Mouse (Mus musculus): Measurements from ENCODE around the gene Pm20d1. TPM values are rescaled to one million over a fixed set of nuclear protein-coding genes. Genes with fewer than 3 reads are reported as not detected.

Pm20d1 gene
- polyA plus RNA-seq, 2 experiments: 2.0 to 3.4 TPM

DNA sequence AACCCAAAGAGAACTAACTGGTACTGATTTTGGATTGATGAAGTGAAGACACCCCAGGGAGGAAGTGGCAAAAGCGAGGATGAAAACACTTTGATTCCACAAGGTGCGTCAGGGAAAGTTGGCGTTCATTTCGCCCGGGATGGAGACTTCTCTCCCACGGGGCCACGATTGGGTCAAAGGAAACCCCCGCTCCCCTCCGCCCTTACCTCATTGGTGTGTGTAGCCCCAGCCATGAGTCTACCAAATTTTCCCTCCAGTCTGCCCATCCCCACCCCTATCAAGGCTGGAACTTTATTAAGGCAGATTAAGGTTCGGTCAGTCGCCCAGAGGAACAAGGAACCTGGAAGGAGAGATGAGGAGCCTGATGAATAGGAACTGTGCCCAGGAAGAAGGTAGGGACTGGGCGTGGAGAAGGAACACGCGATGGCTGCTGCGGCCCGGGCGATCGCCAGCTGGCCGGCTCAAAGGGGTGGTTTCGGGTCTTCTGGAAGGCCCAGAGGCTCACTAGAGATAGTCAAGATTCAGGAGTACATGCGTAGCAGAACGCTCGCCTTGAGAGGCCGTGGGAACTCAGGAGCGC, 30.1 kb downstream of the Pm20d1 start, which contains the start of gene Slc41a1:
Gene Slc41a1, plus strand, starts transcription at position 287 of the 580 bp plus-strand sequence.
- ATAC-seq (ENCODE audit: insufficient read depth) (peak; percentile 35; the same call in 1 of the 2 replicates), DNase-seq (ENCODE audit: low read depth in 3 of 3, low spot score in 3 of 3) (peak in 1 of 3 experiments; percentile 2)
- TF ChIP-seq EP300 (IDR thresholded peaks at IDR 0.05; ENCODE audit: low read depth) (no peak), CTCF (IDR thresholded peaks at IDR 0.05; ENCODE audit: low read depth) (no peak)
- no peaks in the 10 kb centered on the region for H3K27me3 ChIP-seq (ENCODE audit: control insufficient read depth, insufficient read depth, low read length)
- H3K4me2 ChIP-seq (ENCODE audit: low read depth): peak within 1 kb of the TSS; percentile 97
- H3K4me3 ChIP-seq (ENCODE audit: insufficient read depth in 1 of 2, low read depth in 2 of 2, low read length in 2 of 2): peak within 1 kb of the TSS; percentile 72 to 80
- WGBS (ENCODE audit: insufficient replicate concordance): 3% methylated on average over 25 of the region's 25 CpGs
- H3K9ac ChIP-seq (replicated peaks): peak within 1 kb of the TSS; percentile 67
- H3K36me3 ChIP-seq (replicated peaks; ENCODE audit: control insufficient read depth, insufficient read depth, low read depth): no peaks in the 10 kb centered on the region
- no peak within 1 kb of the TSS for H3K27ac ChIP-seq
- no peaks in the 10 kb centered on the region for H3K9me3 ChIP-seq (ENCODE audit: control insufficient read depth, low read length)
- peaks cover 0 to 10% of the 10 kb centered on the region in 2 experiments for H3K4me1 ChIP-seq (replicated peaks; ENCODE audit: control insufficient read depth in 2 of 2, insufficient read depth in 2 of 2, low read length in 1 of 2)

DNA sequence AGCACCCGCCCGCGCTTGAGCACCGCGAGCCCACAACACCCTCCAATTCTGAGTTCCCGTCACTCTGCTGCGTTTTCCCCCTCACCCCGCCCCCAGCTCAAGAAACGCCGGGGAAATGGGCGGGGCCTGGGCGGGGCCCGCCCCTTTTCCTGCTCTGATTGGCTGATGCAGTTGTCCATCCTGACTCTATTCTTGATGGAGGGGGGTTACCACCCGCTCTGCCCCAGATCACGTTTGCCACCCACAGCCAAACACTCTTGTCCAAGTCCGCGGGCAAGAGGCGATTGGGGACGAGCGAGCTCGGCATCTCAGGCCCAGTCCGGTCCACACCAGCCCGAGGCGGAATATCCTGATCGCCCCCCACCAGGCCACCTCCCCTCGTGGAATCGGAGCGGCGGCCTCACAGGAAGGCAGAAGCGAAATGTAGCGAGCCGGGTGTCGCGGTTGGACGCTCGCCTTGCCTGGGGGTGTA, 30.6 kb downstream of the Pm20d1 start:
- Histone ChIP-seq H3K27ac (no peak overlapping the region), H3K4me3 (ENCODE audit: insufficient read depth in 1 of 2, low read depth in 2 of 2, low read length in 2 of 2) (peak overlapping the region; percentile 72 to 80), H3K4me2 (ENCODE audit: low read depth) (peak overlapping the region; percentile 97), H3K36me3 (replicated peaks; ENCODE audit: control insufficient read depth, insufficient read depth, low read depth) (no peaks in the 10 kb centered on the region), H3K9ac (replicated peaks) (peak overlapping the region; percentile 67), H3K4me1 (replicated peaks; ENCODE audit: control insufficient read depth in 2 of 2, insufficient read depth in 2 of 2, low read length in 1 of 2) (peaks cover 0 to 10% of the 10 kb centered on the region in 2 experiments), H3K9me3 (ENCODE audit: control insufficient read depth, low read length) (no peaks in the 10 kb centered on the region), H3K27me3 (ENCODE audit: control insufficient read depth, insufficient read depth, low read length) (no peaks in the 10 kb centered on the region)
- ATAC-seq (ENCODE audit: insufficient read depth) (peak; percentile 92), DNase-seq (ENCODE audit: low read depth in 3 of 3, low spot score in 3 of 3) (peak; percentile 78 to 82 (median 81))
- no peak for TF ChIP-seq EP300 (IDR thresholded peaks at IDR 0.05; ENCODE audit: low read depth)
- no peak for TF ChIP-seq CTCF (IDR thresholded peaks at IDR 0.05; ENCODE audit: low read depth)
- WGBS (ENCODE audit: insufficient replicate concordance): under 1% methylated on average over 35 of the region's 36 CpGs

DNA sequence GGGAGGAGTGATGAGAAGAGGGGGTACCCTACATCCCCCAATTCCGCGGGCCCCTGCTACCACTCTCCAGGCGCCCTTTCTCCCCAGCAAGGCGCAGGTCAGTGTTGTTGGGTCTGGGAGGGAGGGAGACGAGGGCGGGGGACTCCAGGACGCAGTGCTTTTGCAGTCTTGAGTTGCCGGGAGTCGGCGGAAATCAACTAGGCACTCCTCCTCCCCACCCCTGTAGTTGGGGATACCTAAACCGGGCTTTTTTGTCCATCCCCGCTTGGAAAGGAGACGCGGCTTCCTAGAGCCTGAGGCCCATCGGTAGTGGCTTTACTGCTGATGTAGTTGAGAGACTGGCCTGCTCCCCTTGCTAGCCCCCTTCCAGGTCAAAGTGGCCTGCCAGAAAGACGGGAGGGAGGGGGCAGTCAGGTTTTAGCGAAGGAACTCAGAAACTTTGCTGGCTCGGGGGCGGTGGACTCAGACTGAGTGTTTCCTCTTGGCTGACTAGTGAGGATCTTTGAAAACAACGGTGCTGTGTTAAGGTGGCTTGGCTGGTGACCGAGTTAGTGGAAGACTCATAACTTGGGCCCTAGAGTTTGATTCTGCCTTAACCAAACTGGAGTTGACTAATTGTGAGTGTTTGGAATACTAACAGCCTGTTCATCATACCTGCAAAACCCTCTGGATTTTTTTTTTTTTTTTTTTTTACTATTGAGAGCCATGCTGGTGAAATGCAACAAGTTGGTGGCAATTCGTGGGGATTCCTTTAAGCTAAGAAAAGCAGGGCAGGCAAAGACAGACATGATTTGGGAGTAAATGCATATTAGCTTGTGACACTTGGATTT, 31.3 kb downstream of the Pm20d1 start:
- Histone ChIP-seq H3K4me1 (replicated peaks; ENCODE audit: control insufficient read depth in 2 of 2, insufficient read depth in 2 of 2, low read length in 1 of 2) (peaks cover 0 to 10% of the 10 kb centered on the region in 2 experiments), H3K4me3 (ENCODE audit: insufficient read depth in 1 of 2, low read depth in 2 of 2, low read length in 2 of 2) (peak overlapping the region; percentile 72 to 80), H3K9ac (replicated peaks) (peak overlapping the region; percentile 67), H3K27ac (no peak overlapping the region), H3K9me3 (ENCODE audit: control insufficient read depth, low read length) (no peaks in the 10 kb centered on the region), H3K36me3 (replicated peaks; ENCODE audit: control insufficient read depth, insufficient read depth, low read depth) (no peaks in the 10 kb centered on the region), H3K27me3 (ENCODE audit: control insufficient read depth, insufficient read depth, low read length) (no peaks in the 10 kb centered on the region), H3K4me2 (ENCODE audit: low read depth) (peak overlapping the region; percentile 97)
- DNase-seq (ENCODE audit: low read depth in 3 of 3, low spot score in 3 of 3) (peak in 1 of 3 experiments; percentile 16), ATAC-seq (ENCODE audit: insufficient read depth) (peak; percentile 63)
- 3% methylated on average over 21 of the region's 22 CpGs for WGBS (ENCODE audit: insufficient replicate concordance)
- no peak for TF ChIP-seq CTCF (IDR thresholded peaks at IDR 0.05; ENCODE audit: low read depth)
- no peak for TF ChIP-seq EP300 (IDR thresholded peaks at IDR 0.05; ENCODE audit: low read depth)

DNA sequence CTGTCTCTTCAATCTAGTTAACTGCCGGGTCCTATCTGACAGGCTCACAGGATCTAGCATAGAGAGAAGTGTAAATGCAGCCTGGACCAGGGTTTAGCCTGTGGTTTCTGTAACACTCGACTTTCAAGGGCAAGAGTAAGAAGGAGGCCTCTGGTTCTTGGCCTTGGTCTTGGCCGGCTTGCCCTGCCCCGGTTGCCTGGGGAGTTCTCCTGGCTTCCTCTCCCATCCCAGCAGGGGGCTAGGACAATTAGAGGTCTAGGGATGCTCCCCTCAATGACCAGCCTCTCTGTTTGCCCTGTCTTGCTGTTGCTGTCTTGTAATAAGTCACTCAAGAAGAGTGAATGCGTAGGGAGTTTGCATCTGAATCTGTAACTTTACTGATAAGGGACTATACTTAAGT, 32.1 kb downstream of the Pm20d1 start:
- H3K4me2 ChIP-seq (ENCODE audit: low read depth): peak overlapping the region; percentile 97; the same call in 1 of the 2 replicates
- H3K9ac ChIP-seq (replicated peaks): no peak overlapping the region
- no peaks in the 10 kb centered on the region for H3K36me3 ChIP-seq (replicated peaks; ENCODE audit: control insufficient read depth, insufficient read depth, low read depth)
- H3K27ac ChIP-seq: no peak overlapping the region
- peaks cover 0 to 10% of the 10 kb centered on the region in 2 experiments for H3K4me1 ChIP-seq (replicated peaks; ENCODE audit: control insufficient read depth in 2 of 2, insufficient read depth in 2 of 2, low read length in 1 of 2)
- ATAC-seq (ENCODE audit: insufficient read depth): no peak
- DNase-seq (ENCODE audit: low read depth in 3 of 3, low spot score in 3 of 3): no peak
- H3K27me3 ChIP-seq (ENCODE audit: control insufficient read depth, insufficient read depth, low read length): no peaks in the 10 kb centered on the region
- TF ChIP-seq CTCF (IDR thresholded peaks at IDR 0.05; ENCODE audit: low read depth) (no peak), EP300 (IDR thresholded peaks at IDR 0.05; ENCODE audit: low read depth) (no peak)
- no peaks in the 10 kb centered on the region for H3K9me3 ChIP-seq (ENCODE audit: control insufficient read depth, low read length)
- 43% methylated on average over 5 of the region's 5 CpGs for WGBS (ENCODE audit: insufficient replicate concordance)
- no peak overlapping the region; a peak in 1 of 4 replicates for H3K4me3 ChIP-seq (ENCODE audit: insufficient read depth in 1 of 2, low read depth in 2 of 2, low read length in 2 of 2)

DNA sequence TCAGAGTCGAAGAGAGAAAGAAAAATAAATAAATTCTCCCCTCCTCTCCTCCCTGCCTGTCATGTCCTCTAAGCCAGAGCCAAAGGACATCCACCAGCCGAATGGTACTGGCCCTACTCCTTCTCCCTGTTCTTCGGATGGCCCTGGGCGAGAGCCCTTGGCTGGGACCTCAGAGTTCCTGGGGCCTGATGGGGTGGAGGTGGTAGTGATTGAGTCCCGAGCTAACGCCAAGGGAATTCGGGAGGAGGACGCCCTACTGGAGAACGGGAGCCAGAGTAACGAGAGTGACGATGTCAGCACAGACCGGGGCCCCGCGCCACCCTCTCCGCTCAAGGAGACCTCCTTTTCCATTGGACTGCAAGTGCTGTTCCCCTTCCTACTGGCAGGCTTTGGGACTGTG, 33.4 kb downstream of the Pm20d1 start:
- H3K4me2 ChIP-seq (ENCODE audit: low read depth): no peak overlapping the region
- H3K9me3 ChIP-seq (ENCODE audit: control insufficient read depth, low read length): no peaks in the 10 kb centered on the region
- DNase-seq (ENCODE audit: low read depth in 3 of 3, low spot score in 3 of 3): no peak
- WGBS (ENCODE audit: insufficient replicate concordance): 77% methylated on average over 15 of the region's 15 CpGs
- no peak overlapping the region for H3K27ac ChIP-seq
- TF ChIP-seq CTCF (IDR thresholded peaks at IDR 0.05; ENCODE audit: low read depth): no peak
- no peak for TF ChIP-seq EP300 (IDR thresholded peaks at IDR 0.05; ENCODE audit: low read depth)
- no peak overlapping the region for H3K4me3 ChIP-seq (ENCODE audit: insufficient read depth in 1 of 2, low read depth in 2 of 2, low read length in 2 of 2)
- H3K36me3 ChIP-seq (replicated peaks; ENCODE audit: control insufficient read depth, insufficient read depth, low read depth): no peaks in the 10 kb centered on the region
- peaks cover 0 to 10% of the 10 kb centered on the region in 2 experiments for H3K4me1 ChIP-seq (replicated peaks; ENCODE audit: control insufficient read depth in 2 of 2, insufficient read depth in 2 of 2, low read length in 1 of 2)
- H3K27me3 ChIP-seq (ENCODE audit: control insufficient read depth, insufficient read depth, low read length): no peaks in the 10 kb centered on the region
- no peak overlapping the region for H3K9ac ChIP-seq (replicated peaks)
- ATAC-seq (ENCODE audit: insufficient read depth): no peak
